Mouse (Mus musculus) Patski (cell line): ENCODE data around the gene Med19. TPM values are rescaled to one million over a fixed set of nuclear protein-coding genes. Genes with fewer than 3 reads are reported as not detected.

Source experiments
- ATAC-seq: fragments of 100-300 bp; one replicate; pipeline ENCODE4 v1.8.0; 2021
- CTCF ChIA-PET: fragments of 350-600 bp; sonication (Branson Sonifier 250); formaldehyde crosslinking; loops from one replicate; lab custom pipeline; 2022; ENCODE audit warnings: inconsistent platforms; lab: Charles Lee
- POLR2A ChIA-PET: fragments of 350-600 bp; sonication (Branson Sonifier 250); formaldehyde crosslinking; loops from one replicate; lab custom pipeline; 2022; ENCODE audit warnings: antibody characterized with exemption, inconsistent platforms; lab: Charles Lee
- DNase-seq: peaks from one replicate; pipeline ENCODE4 v3.0.0-alpha.2; 2011; ENCODE audit warnings: low read depth, low spot score
- H3K27me3 ChIP-seq: fragments of 371-371 bp; one replicate; pipeline ENCODE4 v1.5.1; 2021
- CTCF ChIP-seq: fragments of 100-300 bp; IDR thresholded peaks from one replicate; pipeline ENCODE4 v1.5.1; 2021
- in situ Hi-C: fragments of 300-500 bp; cut with MboI; formaldehyde crosslinking; loops from 3 replicates; pipeline ENCODE4 v1.11.1; 2018; ENCODE audit warnings: low pct_unique_long_range_greater_than_20kb, mixed read lengths
- polyA plus RNA-seq: library from polyadenylated mRNA; unstranded; gene quantifications from one replicate; pipeline ENCODE4 v1.2.3, GENCODE M21; 2021

The Med19 gene
- polyA plus RNA-seq, 1 experiment from 2014 or later = 30.6 TPM

DNA sequence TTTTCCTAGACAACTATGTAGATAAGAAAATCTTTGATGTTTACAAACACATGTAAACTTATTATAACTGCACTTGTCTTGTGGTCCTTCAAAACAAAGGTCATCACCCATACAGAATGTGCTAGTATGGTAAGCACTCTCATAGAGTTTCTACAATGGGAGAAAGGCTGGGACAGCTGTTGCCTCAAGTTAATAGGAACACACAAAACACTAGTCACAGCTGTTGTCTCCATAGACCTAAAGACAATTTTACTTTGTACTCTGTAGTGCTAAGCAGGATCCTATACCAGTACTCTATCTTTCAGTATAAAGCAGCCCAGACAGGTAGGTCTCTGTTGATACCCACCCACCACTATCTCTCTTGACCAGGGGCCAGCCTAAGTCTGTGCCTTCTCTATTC, 37.4 kb upstream of the Med19 start:
- in situ Hi-C loops = no loop called here

DNA sequence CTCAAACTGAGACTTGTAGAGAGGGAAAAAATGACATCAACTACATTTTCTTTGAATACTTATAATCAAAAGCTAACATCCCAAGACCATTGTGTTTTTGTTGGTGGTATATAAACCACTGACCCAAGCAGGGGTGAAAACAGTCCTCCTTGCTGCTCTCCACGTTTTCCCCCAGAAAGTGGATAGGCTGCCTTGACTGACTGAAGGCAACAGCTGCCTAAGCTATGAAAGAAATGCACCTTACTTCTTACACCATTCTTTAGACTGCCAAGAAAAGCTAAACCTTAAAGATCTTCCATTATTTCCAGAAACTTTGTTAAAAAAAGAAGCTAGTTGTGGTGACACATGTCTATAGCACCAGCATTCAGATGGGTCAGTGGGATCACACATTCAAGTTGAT, 32.1 kb upstream of the Med19 start:
- TF ChIP-seq CTCF = no peak
- in situ Hi-C loops = no loop called here
- DNase-seq (no peak), ATAC-seq (no peak)
- ChIA-PET CTCF (interaction anchor here (1.5 to 1.7 kb wide), 2 partner anchors 11 to 29 kb away, joined by 4 read pairs; no protein-coding TSS in a partner anchor), POLR2A (no interaction called here)
- H3K27me3 ChIP-seq = no peaks in the 10 kb centered on the region

More for the DNA sequence above, 37.4 kb upstream of the Med19 start:
- no peaks in the 10 kb centered on the region for H3K27me3 ChIP-seq
- no peak for ATAC-seq
- no peak for DNase-seq
- ChIA-PET CTCF (interaction anchor here (1.3 to 1.8 kb wide), 2 partner anchors 10 to 13 kb away, joined by 3 to 5 read pairs; partner anchors contain the start of gene Ctnnd1), POLR2A (interaction anchor here (1.1 kb wide), 1 partner anchor 9 kb away, joined by 4 read pairs; no protein-coding TSS in a partner anchor)
- no peak for TF ChIP-seq CTCF

GRCm38 (mm10) chr2:84647051-84647568, 31.1 kb upstream of the Med19 start:
- POLR2A ChIA-PET = interaction anchor here (2.6 kb wide), 1 partner anchor 8 kb away, joined by 9 read pairs; no protein-coding TSS in a partner anchor
- CTCF ChIA-PET = interaction anchor here (1.0 to 2.6 kb wide), 6 partner anchors 8 to 32 kb away, joined by 3 to 17 read pairs (median 4); no protein-coding TSS in a partner anchor
- no peak for TF ChIP-seq CTCF
- no peak for ATAC-seq
- DNase-seq = no peak
- in situ Hi-C loops = no loop called here
- H3K27me3 ChIP-seq = no peaks in the 10 kb centered on the region

DNA sequence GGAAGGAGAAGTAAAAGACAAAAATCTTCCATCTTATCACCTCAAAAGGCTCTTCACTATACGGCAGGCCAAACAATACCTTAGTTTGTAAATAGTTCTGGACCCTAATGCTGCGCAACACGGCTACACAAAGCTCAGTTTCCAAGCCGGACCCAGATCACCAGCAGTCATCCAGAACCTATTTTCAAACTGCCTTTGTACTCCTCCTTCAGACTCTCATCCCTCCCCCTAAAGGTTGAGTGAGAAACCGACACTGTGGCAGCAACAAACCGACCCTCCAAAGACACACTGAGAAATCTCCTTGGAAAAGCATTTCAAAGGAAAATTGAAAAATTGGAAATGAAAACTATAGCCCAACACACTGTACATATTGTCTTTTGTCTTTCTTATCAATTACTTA, 29.8 kb upstream of the Med19 start:
- ATAC-seq (no peak), DNase-seq (no peak)
- H3K27me3 ChIP-seq = no peaks in the 10 kb centered on the region
- in situ Hi-C loops = no loop called here
- TF ChIP-seq CTCF = peak; percentile 38
- ChIA-PET POLR2A (interaction anchor here (2.6 kb wide), 1 partner anchor 10 kb away, joined by 9 read pairs; no protein-coding TSS in a partner anchor), CTCF (interaction anchor here (0.8 to 2.6 kb wide), 6 partner anchors 9 to 200 kb away, joined by 3 to 17 read pairs (median 3); no protein-coding TSS in a partner anchor)

- no peak for ATAC-seq
- CTCF ChIA-PET = interaction anchor here (0.9 to 8.7 kb wide), 5 partner anchors 8 to 32 kb away, joined by 3 to 77 read pairs (median 4); no protein-coding TSS in a partner anchor
- POLR2A ChIA-PET = interaction anchor here (0.7 to 2.1 kb wide), 6 partner anchors 11 to 66 kb away, joined by 3 to 8 read pairs (median 4); no protein-coding TSS in a partner anchor
- no peaks in the 10 kb centered on the region for H3K27me3 ChIP-seq
- TF ChIP-seq CTCF = no peak
- in situ Hi-C loops = loop anchor here (5.0 kb wide), 1 partner anchor 32 kb away; no protein-coding TSS in a partner anchor
- DNase-seq = no peak
Measured at GRCm38 (mm10) chr2:84649674-84650073, 28.5 kb upstream of the Med19 start.

- peak; percentile 83 for DNase-seq
- peak; percentile 20 for TF ChIP-seq CTCF
- ATAC-seq = peak; percentile 99
- ChIA-PET CTCF (interaction anchor here (0.9 to 8.7 kb wide), 8 partner anchors 9 to 68 kb away, joined by 3 to 77 read pairs (median 4); no protein-coding TSS in a partner anchor), POLR2A (interaction anchor here (0.6 to 2.1 kb wide), 10 partner anchors 14 to 1029 kb away, joined by 3 to 8 read pairs (median 4); no protein-coding TSS in a partner anchor)
- in situ Hi-C loops = loop anchor here (5.0 kb wide), 1 partner anchor 33 kb away; no protein-coding TSS in a partner anchor
- H3K27me3 ChIP-seq = no peaks in the 10 kb centered on the region
Measured at GRCm38 (mm10) chr2:84650464-84651195, 27.6 kb upstream of the Med19 start, which contains the start of gene Ctnnd1. TSS of gene Ctnnd1 (minus strand) at chr2:84650765.

DNA sequence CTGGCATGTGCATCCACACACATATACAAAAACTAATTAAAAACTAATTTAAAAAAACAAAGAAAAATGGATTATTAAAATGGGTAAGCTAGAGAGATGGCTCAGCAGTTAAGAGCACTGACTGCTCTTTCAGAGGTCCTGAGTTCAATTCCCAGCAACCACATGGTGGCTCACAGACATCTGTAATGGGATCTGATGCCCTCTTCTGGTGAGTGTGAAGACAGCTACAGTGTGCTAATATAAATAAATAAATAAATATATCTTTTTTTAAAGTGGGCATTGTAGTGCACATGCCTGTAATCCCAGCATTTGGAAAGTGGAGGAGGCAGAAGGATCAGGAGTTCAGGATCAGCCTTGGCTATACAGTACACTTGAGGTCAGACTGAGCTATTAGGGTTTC, 24.8 kb upstream of the Med19 start:
- TF ChIP-seq CTCF = peak; percentile 70
- no peak for DNase-seq
- POLR2A ChIA-PET = no interaction called here
- H3K27me3 ChIP-seq = no peaks in the 10 kb centered on the region
- CTCF ChIA-PET = interaction anchor here (0.7 to 8.7 kb wide), 9 partner anchors 8 to 36 kb away, joined by 3 to 77 read pairs (median 4); no protein-coding TSS in a partner anchor
- no peak for ATAC-seq
- in situ Hi-C loops = loop anchor here (5.0 kb wide), 1 partner anchor 36 kb away; no protein-coding TSS in a partner anchor

DNA sequence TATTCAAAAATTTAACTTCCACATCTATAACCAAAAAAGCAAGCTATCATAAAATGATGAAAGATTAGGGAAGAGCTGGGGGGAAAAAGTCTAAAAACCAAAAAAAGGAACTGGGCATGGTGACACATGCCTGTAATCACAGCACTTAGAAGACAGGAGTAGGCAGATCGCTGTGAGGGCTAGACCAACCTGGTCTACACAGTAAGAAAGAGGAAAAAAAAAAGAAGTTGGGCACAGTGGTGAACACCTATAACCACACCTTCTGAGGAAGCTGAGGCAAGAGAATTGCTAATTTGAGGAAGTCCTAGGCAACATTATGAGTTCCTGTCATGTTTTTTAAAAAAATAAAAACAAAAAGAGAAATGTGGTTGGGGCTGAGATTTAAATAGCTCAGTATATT, 22.3 kb upstream of the Med19 start:
- ChIA-PET POLR2A (no interaction called here), CTCF (interaction anchor here (0.7 to 8.7 kb wide), 6 partner anchors 9 to 201 kb away, joined by 3 to 77 read pairs (median 4); partner anchors contain the start of gene Selenoh)
- TF ChIP-seq CTCF = no peak
- ATAC-seq (no peak), DNase-seq (no peak)
- in situ Hi-C loops = no loop called here
- no peaks in the 10 kb centered on the region for H3K27me3 ChIP-seq

DNA sequence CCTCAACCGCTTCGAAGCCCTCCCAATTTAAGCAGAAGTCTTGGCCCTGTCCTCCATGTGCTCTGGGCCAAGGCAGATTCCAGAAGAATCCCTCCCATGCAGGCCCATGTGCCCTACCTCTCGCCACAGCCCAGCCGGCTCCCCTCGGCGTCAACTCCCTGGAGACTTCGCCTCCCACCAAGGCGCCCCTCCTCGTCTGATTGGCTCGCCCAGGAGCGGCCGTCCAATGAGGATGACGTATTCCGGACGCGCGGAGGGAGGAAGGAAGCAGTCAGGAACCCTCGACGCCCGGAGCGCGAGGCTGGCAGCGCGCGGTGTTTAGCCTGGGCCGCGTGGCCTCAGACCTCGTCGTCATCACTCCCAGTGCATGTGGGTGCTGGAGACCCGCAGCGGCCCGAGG, 19.4 kb upstream of the Med19 start, which contains the start of gene Btbd18:
Btbd18 (plus strand) TSS at position 274 of the 400 bp plus-strand sequence.
- ChIA-PET CTCF (no interaction called here), POLR2A (no interaction called here)
- no peak for TF ChIP-seq CTCF
- ATAC-seq = no peak
- in situ Hi-C loops = no loop called here
- no peak for DNase-seq
- no peaks in the 10 kb centered on the region for H3K27me3 ChIP-seq

DNA sequence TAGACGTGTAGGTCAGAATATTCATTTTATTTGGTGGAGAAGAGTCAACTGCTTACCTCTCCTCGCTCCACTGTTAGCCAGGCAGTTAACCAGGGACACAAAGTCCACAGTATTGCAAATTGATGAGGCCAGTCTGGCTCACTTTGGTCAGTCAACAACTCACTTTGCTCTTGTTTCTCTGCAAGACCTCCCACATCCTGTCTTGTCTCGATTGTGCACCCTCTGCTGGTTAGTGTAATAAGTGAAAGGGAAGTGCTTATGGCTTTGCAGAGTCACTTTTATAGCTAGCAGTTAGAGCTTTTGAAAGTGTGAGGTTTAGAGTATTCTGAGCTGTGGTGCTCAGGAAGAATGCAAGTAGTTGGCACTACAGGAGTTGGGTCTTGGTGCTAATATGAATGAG, 17.9 kb upstream of the Med19 start:
- ATAC-seq (peak; percentile 85), DNase-seq (no peak)

More for the DNA sequence above, 17.9 kb upstream of the Med19 start:
- ChIA-PET CTCF (interaction anchor here (0.6 to 3.8 kb wide), 14 partner anchors 9 to 203 kb away, joined by 3 to 44 read pairs (median 5); partner anchors contain the start of gene Ctnnd1), POLR2A (no interaction called here)
- peak; percentile 72 for TF ChIP-seq CTCF
- in situ Hi-C loops = loop anchor here (5.0 kb wide), 1 partner anchor 178 kb away; no protein-coding TSS in a partner anchor
- no peaks in the 10 kb centered on the region for H3K27me3 ChIP-seq
